Mouse (Mus musculus) lung, adult 18-20 months (tissue): Measurements from ENCODE around the gene Mfrp.
A peak's percentile ranks its signal among the peaks of the same experiment; 100 is the strongest.

ENCODE experiments used
- DNase-seq, 2 experiments: peaks; one replicate each; pipeline ENCODE4 v3.0.0; 2022; ENCODE audit warnings: mixed read lengths in 2 of 2

Mfrp gene

DNA sequence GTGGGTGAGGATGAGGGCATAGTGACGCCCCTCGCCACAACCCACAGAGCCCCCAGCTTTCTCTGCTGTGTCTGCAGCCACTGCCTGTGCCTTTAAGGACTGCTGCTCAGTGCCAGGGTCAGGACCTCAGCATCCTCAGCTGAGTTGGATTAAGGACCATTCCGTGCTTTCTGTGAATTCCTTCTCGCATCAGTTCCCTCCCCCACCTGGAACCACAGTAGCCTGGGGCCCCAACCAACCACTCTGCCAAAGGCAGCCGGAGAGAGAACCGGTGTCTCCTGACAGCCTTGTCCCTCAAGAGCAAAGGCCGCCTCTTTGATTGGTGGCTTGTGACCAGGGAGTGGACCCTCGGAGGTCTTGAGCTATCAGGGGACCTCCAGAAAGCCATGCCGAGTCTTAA is at the start of gene Mfrp:
Gene Mfrp, plus strand, starts transcription at position 240 of the 400 bp plus-strand sequence.
- no peak for DNase-seq

GRCm38 (mm10) chr9:44052855-44053254 is 48.7 kb upstream of the Mfrp start:
- DNase-seq, result no peak

GRCm38 (mm10) chr9:44053936-44054335 is 47.6 kb upstream of the Mfrp start:
- DNase-seq, result no peak

DNA sequence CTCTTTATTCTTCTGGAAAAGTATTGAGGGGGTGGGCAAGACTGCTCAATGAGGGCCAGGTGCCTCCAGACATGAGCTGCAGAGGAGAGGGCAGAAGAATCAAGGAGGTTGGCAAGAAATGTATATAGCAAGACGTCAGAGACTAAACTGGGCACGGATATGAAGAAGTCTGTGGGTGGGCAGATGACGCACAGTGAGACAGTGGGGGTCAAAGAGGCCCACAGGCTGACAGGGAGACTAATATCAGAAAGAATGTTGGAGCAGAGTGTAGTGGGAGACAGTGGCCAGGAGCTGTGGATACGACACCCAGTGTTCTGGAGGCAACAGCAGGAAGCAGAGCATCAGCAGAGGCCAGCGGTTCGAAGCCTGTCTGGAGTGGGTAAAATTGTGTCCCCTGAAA is 42.9 kb upstream of the Mfrp start:
- DNase-seq, result no peak

- no peak for DNase-seq
Measured at GRCm38 (mm10) chr9:44065177-44065576, 36.4 kb upstream of the Mfrp start.

- DNase-seq, result peak; percentile 98 to 99
Measured at GRCm38 (mm10) chr9:44066785-44067225, 34.7 kb upstream of the Mfrp start, which contains the start of gene Usp2. Usp2 (plus strand) TSS chr9:44067021.

DNA sequence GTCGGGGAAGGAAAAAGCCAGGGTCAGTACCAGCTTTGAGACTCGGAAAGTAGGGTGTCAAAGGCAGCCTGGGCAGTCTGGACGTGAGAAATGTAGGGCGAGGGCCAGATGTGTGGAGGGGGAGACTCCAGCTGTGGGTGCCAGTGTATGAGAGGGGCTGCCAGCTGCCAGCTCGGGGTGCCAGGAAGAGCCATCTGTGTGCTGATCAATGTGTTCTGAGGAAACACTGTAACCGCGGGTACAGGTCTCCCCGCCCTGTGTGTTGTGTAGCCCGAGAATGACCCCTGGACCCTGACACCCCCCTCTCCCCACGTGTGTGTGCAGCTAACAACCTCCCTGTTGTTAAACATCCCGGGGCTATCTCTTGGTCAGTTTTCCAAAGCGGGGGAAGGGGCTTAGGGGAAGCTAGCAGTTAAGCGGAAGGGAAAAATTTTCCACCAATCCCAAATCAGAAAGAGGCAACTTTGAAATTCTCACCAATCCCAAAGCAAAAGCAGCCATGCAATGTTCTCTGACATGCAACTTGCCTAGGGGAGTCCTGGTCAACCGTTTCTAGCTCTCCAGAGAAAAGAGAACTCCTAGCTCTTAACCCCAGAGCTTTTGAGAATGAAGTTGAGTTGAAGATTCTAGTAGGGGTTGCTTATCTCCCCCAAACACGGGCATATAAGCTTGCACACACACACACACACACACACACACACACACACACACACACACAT is 34.1 kb upstream of the Mfrp start:
- no peak for DNase-seq

GRCm38 (mm10) chr9:44067960-44068330 is 33.6 kb upstream of the Mfrp start:
- DNase-seq, result no peak

- DNase-seq, result no peak
Measured at GRCm38 (mm10) chr9:44069252-44069651, 32.3 kb upstream of the Mfrp start.

- no peak for DNase-seq
Measured at GRCm38 (mm10) chr9:44070113-44070843, 31.3 kb upstream of the Mfrp start.

DNA sequence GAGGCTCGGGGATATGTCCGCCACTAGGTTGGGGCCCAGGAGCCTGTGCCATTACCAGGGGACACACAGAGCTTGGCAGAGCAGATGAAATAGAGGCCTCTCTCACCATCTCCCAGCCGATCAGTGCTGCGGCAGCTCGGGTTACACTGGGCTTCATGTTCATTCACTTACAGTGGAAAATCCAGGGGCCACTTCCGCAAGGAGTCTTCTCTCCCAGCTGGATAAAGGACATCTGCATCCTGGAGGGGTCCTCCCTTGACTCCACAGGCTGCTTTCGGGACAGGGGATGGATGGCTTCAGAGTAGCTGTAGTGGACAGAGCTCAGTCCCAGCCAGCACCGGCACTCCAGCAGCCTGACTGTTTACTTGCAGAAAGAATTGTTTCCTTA is 30.7 kb upstream of the Mfrp start:
- DNase-seq, result no peak

- no peak for DNase-seq
Measured at GRCm38 (mm10) chr9:44071914-44072598, 29.5 kb upstream of the Mfrp start.

DNA sequence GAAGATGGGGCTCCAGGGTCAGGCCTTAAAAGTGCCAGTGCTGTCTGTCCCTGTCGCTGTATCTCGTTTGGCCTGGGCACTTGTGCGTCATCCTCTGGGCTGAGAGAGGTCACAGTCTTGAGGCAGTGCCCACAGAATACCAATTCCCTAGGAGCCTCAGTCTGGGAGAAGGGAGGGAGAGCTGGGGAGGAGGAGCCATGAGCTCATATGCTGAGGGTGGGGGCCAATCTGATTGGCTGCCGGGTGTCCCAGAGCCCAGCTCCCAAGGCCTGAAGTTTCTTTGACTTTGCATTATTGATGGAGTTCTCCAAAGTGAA is 29.0 kb upstream of the Mfrp start:
- DNase-seq, result no peak

GRCm38 (mm10) chr9:44073115-44073514 is 28.4 kb upstream of the Mfrp start:
- no peak for DNase-seq

DNA sequence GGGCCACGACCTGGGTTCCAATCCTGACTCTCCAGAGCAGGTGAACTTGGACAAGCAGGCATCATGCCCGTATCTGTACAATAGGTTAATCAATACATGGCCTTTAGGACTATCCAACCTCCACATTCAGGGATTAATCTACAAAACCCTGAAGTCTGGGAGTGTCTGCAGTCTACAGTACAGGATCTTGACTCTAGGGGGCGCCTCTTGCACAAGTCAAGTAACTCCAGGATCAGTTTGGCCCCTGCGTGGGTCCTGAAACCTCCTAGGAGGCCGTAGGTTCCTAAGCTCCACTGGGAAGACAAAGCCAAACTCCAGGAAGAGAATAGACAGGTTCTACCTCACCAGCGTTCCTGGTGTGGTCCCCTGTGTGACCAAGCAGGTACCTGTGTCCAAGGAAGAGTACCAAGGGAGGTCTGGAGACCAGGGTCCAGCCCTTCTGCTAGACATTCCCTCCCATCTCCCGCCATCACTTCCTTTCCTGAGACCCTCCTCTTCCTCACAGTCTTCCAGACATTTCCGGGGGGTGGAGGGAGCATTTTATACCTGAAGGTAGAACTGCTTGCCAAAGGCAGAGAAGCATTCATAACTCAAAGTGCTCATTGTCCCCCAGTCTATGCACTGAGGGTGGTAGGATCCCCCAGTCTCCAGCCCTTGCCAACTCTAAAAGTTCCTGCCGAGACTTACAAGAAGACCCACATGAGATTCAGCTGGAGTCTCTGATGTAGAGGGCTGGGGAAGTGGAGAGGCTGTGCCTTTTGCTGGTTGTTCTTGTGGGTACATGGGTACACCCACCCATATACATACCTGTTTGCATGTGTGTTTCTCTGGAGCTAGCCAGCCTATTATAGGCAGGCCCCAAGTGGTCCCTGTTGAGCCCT is 26.9 kb upstream of the Mfrp start:
- no peak for DNase-seq

DNA sequence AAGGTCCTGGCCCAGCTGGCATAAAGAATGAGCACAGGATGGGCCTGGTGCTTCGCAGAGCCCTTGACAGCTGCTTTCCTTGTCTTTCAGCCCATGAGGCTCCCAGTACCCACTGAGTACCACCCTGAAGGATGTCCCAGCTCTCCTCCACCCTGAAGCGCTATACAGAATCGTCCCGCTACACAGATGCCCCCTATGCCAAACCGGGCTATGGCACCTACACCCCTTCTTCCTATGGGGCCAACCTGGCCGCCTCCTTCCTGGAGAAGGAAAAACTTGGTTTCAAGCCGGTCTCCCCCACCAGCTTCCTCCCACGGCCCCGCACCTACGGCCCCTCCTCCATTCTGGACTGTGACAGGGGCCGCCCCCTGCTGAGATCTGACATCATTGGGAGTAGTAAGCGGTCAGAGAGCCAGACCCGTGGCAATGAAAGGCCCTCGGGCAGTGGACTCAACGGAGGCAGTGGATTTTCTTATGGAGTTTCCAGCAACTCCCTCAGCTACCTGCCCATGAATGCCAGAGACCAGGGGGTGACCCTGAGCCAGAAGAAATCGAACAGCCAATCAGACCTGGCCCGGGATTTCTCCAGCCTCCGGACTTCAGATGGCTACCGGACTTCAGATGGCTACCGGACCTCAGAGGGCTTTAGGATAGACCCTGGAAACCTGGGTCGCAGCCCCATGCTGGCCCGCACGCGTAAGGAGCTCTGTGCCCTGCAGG is 26.1 kb upstream of the Mfrp start:
- DNase-seq, result no peak

GRCm38 (mm10) chr9:44075996-44076763 is 25.3 kb upstream of the Mfrp start:
- no peak for DNase-seq

GRCm38 (mm10) chr9:44076764-44077120 is 24.8 kb upstream of the Mfrp start:
- peak; percentile 48 to 77 for DNase-seq

DNA sequence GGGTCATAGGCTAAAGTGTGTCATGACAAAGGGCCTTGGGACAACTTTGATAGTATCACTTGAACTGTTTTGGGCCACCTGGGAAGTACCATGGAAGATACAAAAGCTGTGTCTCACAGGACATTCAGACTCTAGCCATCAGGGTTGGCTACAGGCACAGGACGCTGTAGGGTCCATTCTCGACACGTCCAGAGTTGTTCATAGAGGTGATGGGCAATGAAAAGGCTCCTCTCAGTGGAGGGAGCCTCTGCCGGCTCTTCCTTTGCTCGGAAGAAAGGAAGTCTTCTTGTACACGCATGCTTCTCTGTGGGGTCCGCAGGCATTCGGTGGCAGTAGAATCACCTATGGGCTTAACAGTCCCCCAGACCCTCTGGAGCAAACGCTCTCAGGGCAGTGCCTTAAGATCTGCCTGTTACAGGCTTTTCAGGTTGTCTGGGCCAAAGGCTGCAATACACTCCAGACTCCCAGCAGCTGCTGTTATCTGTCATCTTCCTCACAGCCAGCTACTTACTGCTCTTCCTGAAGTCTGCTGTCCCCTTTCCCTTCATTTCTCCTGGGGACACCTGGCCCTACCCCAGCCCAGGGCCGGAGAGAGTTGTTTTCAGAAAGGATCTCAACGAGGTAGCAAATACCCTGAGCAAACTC is 24.1 kb upstream of the Mfrp start:
- no peak for DNase-seq

DNA sequence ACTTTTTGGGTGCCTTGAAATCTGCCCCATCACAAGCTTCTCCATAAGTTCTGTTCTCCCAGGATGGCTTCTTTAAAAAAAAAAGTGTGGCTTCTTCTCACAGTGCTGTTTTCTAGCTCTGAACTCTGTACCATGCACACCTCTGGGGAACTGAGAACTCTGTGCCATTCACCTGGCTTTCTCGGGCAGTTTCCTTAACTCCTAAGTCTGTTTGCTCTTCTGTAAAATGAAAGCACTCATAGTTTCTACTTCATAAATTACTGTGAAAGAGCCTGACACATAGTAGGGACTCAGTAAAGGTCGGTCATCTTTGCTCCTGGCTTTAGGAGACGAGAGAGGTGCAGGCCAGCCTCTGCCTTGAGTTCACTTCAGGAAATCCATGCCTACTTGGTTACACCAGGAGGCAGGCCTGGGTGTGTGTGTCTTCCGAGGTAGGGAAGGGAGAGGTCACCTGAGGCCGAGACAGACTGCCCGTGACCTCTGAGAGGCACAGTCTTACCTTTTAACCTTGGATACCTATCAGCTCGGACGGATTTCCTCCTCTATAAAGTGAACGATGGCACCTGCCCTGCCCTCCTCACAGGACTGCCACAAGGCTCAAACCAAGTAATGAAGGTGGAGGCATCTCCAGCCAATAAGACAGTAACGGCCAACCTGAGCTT is 23.3 kb upstream of the Mfrp start:
- DNase-seq, result no peak
